In genomic region chr9:99009898-99010199, GRCm38 (mm10) we compare ENCODE assay signal across 39 mouse cellular contexts. TPM values are rescaled to one million over a fixed set of nuclear protein-coding genes. Genes with fewer than 3 reads are reported as not detected.
DNase-seq lines count a peak whose midpoint lies in the region; ATAC-seq and TF ChIP-seq lines count a peak whose summit lies in the region.
"Had no signal": no experiment of that assay in that cellular context is flagged by ENCODE, and none has a peak within 500 bp of the region (broad histone marks: within the 10 kb centered on the region; RNA-seq: fewer than 3 reads in every experiment).

No protein-coding gene starts in this region.

- TF ChIP-seq EP300 in CH12.LX (IDR thresholded peaks at IDR 0.05; ENCODE audit: low read length) = no peak

- no peak for DNase-seq in CH12.LX (ENCODE audit: extremely low read depth)
- DNase-seq in right cerebral cortex, postnatal 4 days = no peak
- no peak for DNase-seq in embryo, embryonic 11 days
- DNase-seq in adrenal gland, adult 2 months = no peak
- DNase-seq: adrenal gland, postnatal 36 days; cerebellum, adult 8-10 months; gastrocnemius, postnatal 25 days; heart, adult 2 months; heart, postnatal 4 days; kidney, adult 11 months; kidney, postnatal 36 days; midbrain, embryonic 14.5 days; retina, postnatal 1 day; right cerebral cortex, postnatal 25 days; thymus, postnatal 14 days had no signal

- H3K9me3 ChIP-seq in CH12.LX (replicated peaks; ENCODE audit: low read length) = no peaks in the 10 kb centered on the region
- H3K9me3 ChIP-seq: G1E; heart, embryonic 12.5 days; hindbrain, embryonic 13.5 days; limb, embryonic 13.5 days; lung, embryonic 15.5 days; neural tube, embryonic 15.5 days had no signal

- H3K4me2 ChIP-seq in CH12.LX (ENCODE audit: insufficient read depth, low read depth, poor library complexity, severe bottlenecking) = peak overlapping the region; percentile 66
- H3K4me2 ChIP-seq: heart, embryonic 12.5 days; hindbrain, embryonic 13.5 days; limb, embryonic 13.5 days; liver, embryonic 11.5 days; lung, embryonic 15.5 days; neural tube, embryonic 15.5 days had no signal

- no peak overlapping the region for H3K4me3 ChIP-seq in CH12.LX (replicated peaks in 1 of 3; ENCODE audit: low read depth in 2 of 3, low read length in 2 of 3, poor library complexity in 1 of 3)
- H3K4me3 ChIP-seq: erythroblast, embryonic 14.5 days; heart, adult 2 months; heart, embryonic 12.5 days; hindbrain, embryonic 13.5 days; layer of hippocampus, adult 2 months; left cerebral cortex, adult 2 months; limb, embryonic 13.5 days; lung, embryonic 15.5 days; neural tube, embryonic 15.5 days had no signal

- in situ Hi-C loops in CH12.LX (cut with MboI; ENCODE audit: low pct_ligation_motif_present, low pct_unique_long_range_greater_than_20kb, low sequenced_read_pairs) = no loop called here

- no peak for TF ChIP-seq POLR2A in CH12.LX (IDR thresholded peaks at IDR 0.05; ENCODE audit: low read depth, low read length)

- no peak for TF ChIP-seq RAD21 in CH12.LX (IDR thresholded peaks at IDR 0.05; ENCODE audit: low read depth, low read length)

- dilution Hi-C loops in CH12.LX (cut with MboI; ENCODE audit: extremely low pct_ligation_motif_present, extremely low pct_unique_long_range_greater_than_20kb, low sequenced_read_pairs) = no loop called here

- peak; percentile 58 for ATAC-seq in CD4-positive, CD25-positive, alpha-beta regulatory T cell, adult 4 months
- peak; percentile 36; the same call in 1 of the 2 replicates for ATAC-seq in common myeloid progenitor, adult 5-6 weeks (replicated peaks; ENCODE audit: low read depth, poor library complexity, severe bottlenecking)
- peak; percentile 33; the same call in 1 of the 2 replicates for ATAC-seq in megakaryocyte progenitor cell, adult 5-6 weeks (replicated peaks; ENCODE audit: poor library complexity)
- ATAC-seq: Patski had no signal

- no peaks in the 10 kb centered on the region for H3K27me3 ChIP-seq in CH12.LX (replicated peaks)
- H3K27me3 ChIP-seq: heart, embryonic 12.5 days; hindbrain, embryonic 13.5 days; limb, embryonic 13.5 days; lung, embryonic 15.5 days; neural tube, embryonic 15.5 days; Patski had no signal

- H3K4me1 ChIP-seq in CH12.LX (ENCODE audit: control insufficient read depth in 1 of 2, insufficient read depth in 2 of 2) = peaks cover 0 to 8% of the 10 kb centered on the region in 2 experiments; a peak in 1 of 4 replicates
- H3K4me1 ChIP-seq: heart, embryonic 12.5 days; hindbrain, embryonic 13.5 days; limb, embryonic 13.5 days; lung, embryonic 15.5 days; neural tube, embryonic 15.5 days had no signal

- no peak overlapping the region for H3K9ac ChIP-seq in CH12.LX (ENCODE audit: insufficient read depth, low read depth)
- H3K9ac ChIP-seq: heart, embryonic 12.5 days; hindbrain, embryonic 13.5 days; limb, embryonic 13.5 days; lung, embryonic 15.5 days; neural tube, embryonic 15.5 days had no signal

- H3K79me2 ChIP-seq in CH12.LX (replicated peaks; ENCODE audit: control insufficient read depth, extremely low read depth, insufficient read depth, poor library complexity, severe bottlenecking) = no peaks in the 10 kb centered on the region

- TF ChIP-seq CTCF in CH12.LX (conservative IDR thresholded peaks at IDR 0.05 in 1 of 2, IDR thresholded peaks at IDR 0.05 in 1 of 2; ENCODE audit: low read depth in 2 of 2, low read length in 2 of 2) = no peak

- no peak overlapping the region for H3K27ac ChIP-seq in CH12.LX (ENCODE audit: insufficient read depth, low read depth)
- H3K27ac ChIP-seq: heart, adult 2 months; hindbrain, embryonic 13.5 days; layer of hippocampus, adult 2 months; left cerebral cortex, adult 2 months; limb, embryonic 13.5 days; lung, embryonic 15.5 days; neural tube, embryonic 15.5 days had no signal

- peaks cover 0 to 9% of the 10 kb centered on the region in 2 experiments for H3K36me3 ChIP-seq in CH12.LX (replicated peaks in 1 of 2; ENCODE audit: control insufficient read depth in 1 of 2, insufficient read depth in 1 of 2, low read length in 1 of 2)
- H3K36me3 ChIP-seq: G1E; lung, embryonic 15.5 days had no signal

TF ChIP-seq in CH12.LX, 34 proteins besides CTCF, POLR2A, EP300 and RAD21:
- TF ChIP-seq SMC3 (IDR thresholded peaks at IDR 0.05; ENCODE audit: low read depth, low read length) = no peak
- TF ChIP-seq KAT2A (IDR thresholded peaks at IDR 0.05; ENCODE audit: insufficient replicate concordance, low read length) = no peak
- TF ChIP-seq BHLHE40 (IDR thresholded peaks at IDR 0.05; ENCODE audit: low read depth, low read length) = no peak
- TF ChIP-seq JUN (IDR thresholded peaks at IDR 0.05; ENCODE audit: insufficient read depth, low read depth, low read length) = no peak
- no peak for TF ChIP-seq NRF1 (IDR thresholded peaks at IDR 0.05; ENCODE audit: low read depth, low read length)
- no peak for TF ChIP-seq PAX5 (IDR thresholded peaks at IDR 0.05; ENCODE audit: low read length)
- TF ChIP-seq ETS1 (conservative IDR thresholded peaks at IDR 0.05; ENCODE audit: low read depth, low read length) = no peak
- no peak for TF ChIP-seq USF1 (IDR thresholded peaks at IDR 0.05; ENCODE audit: low read depth, low read length)
- no peak for TF ChIP-seq USF2 (conservative IDR thresholded peaks at IDR 0.05; ENCODE audit: low read depth, low read length)
- TF ChIP-seq E2F4 (IDR thresholded peaks at IDR 0.05; ENCODE audit: insufficient replicate concordance, low read depth, low read length) = no peak
- no peak for TF ChIP-seq HCFC1 (IDR thresholded peaks at IDR 0.05; ENCODE audit: low read depth, low read length)
- no peak for TF ChIP-seq ZMIZ1 (IDR thresholded peaks at IDR 0.05; ENCODE audit: low read depth, low read length)
- no peak for TF ChIP-seq NELFE (IDR thresholded peaks at IDR 0.05; ENCODE audit: low read depth, low read length)
- TF ChIP-seq MAX (IDR thresholded peaks at IDR 0.05; ENCODE audit: low read length) = no peak
- no peak for TF ChIP-seq GABPA (IDR thresholded peaks at IDR 0.05; ENCODE audit: insufficient replicate concordance, low read depth, low read length)
- TF ChIP-seq ZC3H11A (IDR thresholded peaks at IDR 0.05; ENCODE audit: low read depth, low read length) = no peak
- TF ChIP-seq MAZ (IDR thresholded peaks at IDR 0.05; ENCODE audit: low read depth, low read length) = no peak
- TF ChIP-seq CHD1 (IDR thresholded peaks at IDR 0.05; ENCODE audit: low read depth, low read length) = no peak
TF ChIP-seq in CH12.LX: peak in this region for 0.

RNA-seq across cellular contexts. Expression of gene Faim, which starts 23.7 kb away (rescaled TPM):
- polyA plus RNA-seq in CD4-positive, CD25-positive, alpha-beta regulatory T cell, adult 4 months (2017; shearing (Covaris generic)) = 10 to 100 TPM; 48.3 to 57.8 TPM
- total RNA-seq in CH12.LX (2012; rRNA removed) (34.5 and 35.7 TPM in 2 replicates), CH12.LX (2014; rRNA removed) (52.4 and 57.9 TPM in 2 replicates)
- 83.5 and 87.7 TPM in 2 replicates for polyA plus RNA-seq in CH12.LX (2012; ENCODE audit: insufficient read length, low read depth)
- 108 and 160 TPM in 2 replicates for total RNA-seq in common myeloid progenitor, adult 5-6 weeks (2017)
- 45.6 and 51.6 TPM in 2 replicates for total RNA-seq in megakaryocyte progenitor cell, adult 5-6 weeks (2015)
- total RNA-seq in megakaryocyte progenitor cell, adult 5-6 weeks (2017) = 115 and 117 TPM in 2 replicates
- 10 to 100 TPM; 20.6 to 22.0 TPM for total RNA-seq in adrenal gland, adult 2 months (2021)
- 0.83 and 1.1 TPM in 2 replicates for polyA plus RNA-seq in adrenal gland, adult 2 months (2012; rRNA removed)

RNA-seq across cellular contexts. Expression of gene Gm1123, which starts 25.7 kb away (rescaled TPM):
- polyA plus RNA-seq in CD4-positive, CD25-positive, alpha-beta regulatory T cell, adult 4 months (2017; shearing (Covaris generic)) = under 1 TPM; 0.81 to 0.97 TPM
- total RNA-seq in CH12.LX (2012; rRNA removed) (not detected in 2 replicates), CH12.LX (2014; rRNA removed) (not detected in 2 replicates)
- polyA plus RNA-seq in CH12.LX (2012; ENCODE audit: insufficient read length, low read depth) = not detected in 2 replicates
- total RNA-seq in common myeloid progenitor, adult 5-6 weeks (2017) = not detected in 2 replicates
- total RNA-seq in megakaryocyte progenitor cell, adult 5-6 weeks (2015) = not detected in 2 replicates
- total RNA-seq in megakaryocyte progenitor cell, adult 5-6 weeks (2017) = not detected in 2 replicates
- not detected for total RNA-seq in adrenal gland, adult 2 months (2021)
- not detected in 2 replicates for polyA plus RNA-seq in adrenal gland, adult 2 months (2012; rRNA removed)
- total RNA-seq: adrenal gland, adult 18-20 months; adrenal gland, postnatal 36 days; gastrocnemius, postnatal 25 days; heart, adult 2 months; heart, postnatal 4 days; left cerebral cortex, adult 2 months; left cerebral cortex, postnatal 36 days; monocyte, adult 5-6 weeks had no signal
- polyA plus RNA-seq: embryonic facial prominence, embryonic 14.5 days; erythroblast, embryonic 14.5 days; forebrain, embryonic 11.5 days; G1E; heart, adult 2 months; kidney, embryonic 14.5 days; limb, embryonic 13.5 days; liver, embryonic 11.5 days; lung, embryonic 15.5 days; midbrain, embryonic 14.5 days; neural tube, embryonic 15.5 days; Patski; testis, adult 2 months had no signal

RNA-seq across cellular contexts. Expression of gene Foxl2, which starts 54.8 kb away (rescaled TPM):
- polyA plus RNA-seq in CD4-positive, CD25-positive, alpha-beta regulatory T cell, adult 4 months (2017; shearing (Covaris generic)) = not detected
- total RNA-seq in CH12.LX (2012; rRNA removed) = not detected in 2 replicates
- total RNA-seq in CH12.LX (2014; rRNA removed) = not detected in 2 replicates
- polyA plus RNA-seq in CH12.LX (2012; ENCODE audit: insufficient read length, low read depth) = not detected in 2 replicates
- total RNA-seq in common myeloid progenitor, adult 5-6 weeks (2017) = not detected in 2 replicates
- total RNA-seq in megakaryocyte progenitor cell, adult 5-6 weeks (2015) = not detected in 2 replicates
- total RNA-seq in megakaryocyte progenitor cell, adult 5-6 weeks (2017) = not detected in 2 replicates
- total RNA-seq in adrenal gland, adult 2 months (2021) = under 1 TPM in 1 of 2 experiments, not detected in 1; 0.20 TPM
- 0.04 and 0.35 TPM in 2 replicates for polyA plus RNA-seq in adrenal gland, adult 2 months (2012; rRNA removed)
- total RNA-seq: adrenal gland, postnatal 36 days; G1E; heart, adult 2 months; heart, postnatal 4 days; monocyte, adult 5-6 weeks had no signal
- polyA plus RNA-seq: erythroblast, embryonic 14.5 days; G1E; heart, adult 2 months; heart, embryonic 12.5 days; heart, postnatal 0 days; kidney, embryonic 14.5 days; limb, embryonic 13.5 days; liver, embryonic 11.5 days; liver, embryonic 16.5 days; lung, embryonic 15.5 days; stomach, embryonic 14.5 days; testis, adult 2 months had no signal
